Mouse (Mus musculus) heart, adult 2 months (tissue): ENCODE measurements around the gene Ctsz.
A peak's percentile ranks its signal among the peaks of the same experiment; 100 is the strongest.

ENCODE experiments used
- CTCF ChIP-seq: fragments of 200-600 bp; IDR thresholded peaks from 2 replicates; pipeline ENCODE4 v1.8.1; 2022; ENCODE audit warnings: antibody characterized with exemption, mild to moderate bottlenecking, moderate library complexity
- EP300 ChIP-seq: fragments of 200-500 bp; IDR thresholded peaks from 2 replicates; pipeline ENCODE4 v1.6.1; 2011; ENCODE audit warnings: low read depth, low read length, control low read depth; ENCODE audit not compliant: insufficient read depth
- POLR2A ChIP-seq: fragments of 200-500 bp; IDR thresholded peaks from 2 replicates; pipeline ENCODE4 v1.6.1; 2011; ENCODE audit warnings: mild to moderate bottlenecking, low read depth, low read length, control low read depth; ENCODE audit not compliant: insufficient read depth

- TF ChIP-seq EP300, result no peak
- peak; percentile 39; the same call in 1 of the 2 replicates for TF ChIP-seq POLR2A
- no peak for TF ChIP-seq CTCF
Measured at GRCm38 (mm10) chr2:174438737-174439449, at the start of gene Ctsz.
